Mouse (Mus musculus) adrenal gland, postnatal 10 days (tissue): ENCODE data around the gene Celsr2. TPM values are rescaled to one million over a fixed set of nuclear protein-coding genes. Genes with fewer than 3 reads are reported as not detected.
A peak's percentile ranks its signal among the peaks of the same experiment; 100 is the strongest.

ENCODE experiments used
- DNase-seq: peaks from one replicate; pipeline ENCODE4 v3.0.0; 2021; ENCODE audit warnings: mixed read lengths
- total RNA-seq, 2 experiments: library from RNA; stranded (reverse); gene quantifications; 2 replicates each; pipeline ENCODE4 v1.2.3; 2021

The Celsr2 gene
- total RNA-seq, 2 experiments from 2014 or later: 11.1 to 12.1 TPM

DNA sequence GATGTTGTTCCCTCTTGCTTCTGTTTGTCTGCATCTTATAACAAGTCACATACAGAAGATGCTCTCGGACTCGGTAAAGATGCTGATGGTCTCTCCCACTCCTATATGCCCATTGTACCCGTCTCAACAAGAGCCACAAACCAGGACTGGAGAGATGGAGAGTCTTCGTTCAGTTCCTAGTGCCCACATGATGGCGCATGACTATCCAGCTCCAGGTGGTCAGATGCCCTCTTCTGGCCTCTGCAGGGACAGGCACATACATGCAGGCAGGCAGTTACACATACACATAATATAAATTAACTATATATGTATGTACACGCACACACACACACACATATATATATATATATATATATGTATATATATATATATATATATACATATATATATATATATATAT, 34.7 kb downstream of the Celsr2 start:
- DNase-seq: no peak

DNA sequence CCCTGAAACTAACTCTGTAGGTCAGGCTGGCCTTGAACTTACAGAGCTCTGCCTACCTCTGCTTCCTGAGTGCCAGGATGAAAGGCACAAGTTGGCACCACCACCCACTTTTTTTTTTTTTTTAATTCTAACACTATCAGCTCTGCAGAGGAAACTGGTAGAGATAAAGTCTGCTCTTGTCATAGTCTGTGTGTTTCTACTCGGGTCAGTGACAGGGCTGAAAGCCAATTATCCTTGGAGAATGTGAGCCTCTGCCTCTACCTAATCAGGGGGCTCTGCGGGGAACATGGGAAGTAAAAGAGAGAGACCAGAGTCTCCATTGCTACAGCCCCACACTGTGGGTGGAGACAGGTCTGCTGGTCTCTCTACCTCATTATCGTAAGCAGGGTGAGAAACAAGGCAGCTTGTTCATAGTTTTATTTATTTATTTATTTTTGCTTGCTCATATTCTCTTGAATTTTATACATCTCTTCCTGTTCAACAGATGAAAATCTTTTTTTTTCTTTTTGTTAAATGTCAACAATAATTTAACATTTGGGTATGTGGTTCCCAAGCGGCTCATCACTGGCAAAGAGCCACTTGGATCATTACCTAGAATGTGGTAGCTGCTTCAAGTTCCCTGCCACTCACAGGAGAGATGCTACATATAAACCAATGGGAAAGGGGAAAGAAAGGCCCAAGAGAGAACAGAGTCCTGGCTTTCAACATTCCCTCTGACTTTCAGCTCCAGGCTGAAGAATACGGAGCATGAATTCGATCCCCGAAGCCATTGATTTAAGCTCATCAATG, 36.3 kb downstream of the Celsr2 start:
- DNase-seq: no peak

DNA sequence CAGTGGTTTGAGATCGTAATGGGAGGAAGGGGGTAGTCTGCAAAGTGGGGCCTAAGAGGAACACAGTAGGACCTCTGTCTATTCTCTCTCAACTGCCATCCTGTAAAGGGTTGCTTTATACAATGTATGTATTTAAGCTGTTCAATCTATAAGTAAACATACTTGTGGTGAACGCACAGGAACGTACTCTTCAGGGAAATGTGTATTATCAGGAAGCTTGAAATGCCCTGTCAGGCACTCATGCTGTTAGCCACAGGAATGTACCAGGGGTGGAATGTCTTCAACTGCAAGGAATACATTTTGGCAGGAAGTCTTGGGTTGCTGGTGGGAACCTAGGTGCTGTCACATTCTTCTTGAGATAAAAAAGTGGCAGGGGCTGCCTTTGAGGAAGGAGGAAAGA, 42.7 kb downstream of the Celsr2 start:
- DNase-seq: no peak

DNA sequence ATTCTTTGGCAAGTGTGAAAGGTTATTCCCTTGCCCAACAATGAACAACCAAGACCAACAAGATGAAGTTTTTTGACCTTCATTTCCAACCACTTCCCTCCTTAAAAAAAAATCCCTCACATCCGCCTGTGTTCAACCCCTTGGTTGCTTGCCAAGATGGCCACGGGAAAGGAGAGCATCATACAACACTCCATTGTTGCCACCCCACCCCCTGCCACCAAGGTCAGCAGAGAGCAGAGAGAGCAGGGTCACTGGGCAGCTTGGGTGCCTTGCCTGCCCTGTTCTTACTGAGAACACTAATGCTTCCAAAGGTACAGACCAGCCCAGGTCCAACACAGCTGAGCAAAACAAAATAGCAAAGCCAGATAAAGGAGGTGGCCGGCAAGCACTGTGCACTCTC, 43.1 kb downstream of the Celsr2 start:
- peak; percentile 43 for DNase-seq

DNA sequence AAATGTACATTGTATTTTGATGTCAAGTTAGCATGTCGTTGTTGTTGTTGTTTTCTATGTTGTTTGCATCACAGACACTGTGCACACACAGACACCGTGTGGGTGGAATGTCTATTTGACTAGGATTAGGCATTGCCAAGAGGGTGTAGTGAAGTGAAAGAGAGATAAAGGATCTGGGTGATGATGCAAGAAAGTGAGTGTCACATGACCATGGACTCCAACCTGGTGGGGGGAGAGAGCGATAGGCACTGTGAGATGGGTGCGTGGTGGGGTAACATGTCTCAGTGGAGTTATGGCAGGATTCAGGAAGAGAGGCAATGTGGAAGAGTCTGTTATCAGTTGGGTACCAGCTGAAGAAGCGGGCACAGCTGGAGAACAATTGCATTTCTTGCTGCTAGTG, 46.6 kb downstream of the Celsr2 start:
- DNase-seq: no peak

DNA sequence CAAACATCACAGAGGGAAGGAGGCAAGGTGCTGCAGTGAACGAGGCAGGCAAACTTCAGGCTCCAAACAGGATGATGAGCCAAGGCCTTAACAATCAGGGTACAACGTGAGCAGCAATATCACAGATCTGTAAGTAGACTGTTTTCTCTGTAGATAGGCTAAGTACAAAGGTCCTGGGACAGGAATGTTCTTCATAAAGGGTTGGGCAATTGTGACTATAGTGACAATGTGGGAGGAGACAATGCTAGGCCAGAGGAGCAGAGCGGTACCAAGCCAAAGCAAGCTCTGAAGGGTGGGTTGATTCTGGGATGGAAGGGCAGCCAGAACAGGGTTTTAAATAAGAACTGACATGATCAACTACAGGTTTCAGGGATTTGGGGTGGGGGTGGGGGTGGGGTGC, 47.5 kb downstream of the Celsr2 start:
- no peak for DNase-seq

DNA sequence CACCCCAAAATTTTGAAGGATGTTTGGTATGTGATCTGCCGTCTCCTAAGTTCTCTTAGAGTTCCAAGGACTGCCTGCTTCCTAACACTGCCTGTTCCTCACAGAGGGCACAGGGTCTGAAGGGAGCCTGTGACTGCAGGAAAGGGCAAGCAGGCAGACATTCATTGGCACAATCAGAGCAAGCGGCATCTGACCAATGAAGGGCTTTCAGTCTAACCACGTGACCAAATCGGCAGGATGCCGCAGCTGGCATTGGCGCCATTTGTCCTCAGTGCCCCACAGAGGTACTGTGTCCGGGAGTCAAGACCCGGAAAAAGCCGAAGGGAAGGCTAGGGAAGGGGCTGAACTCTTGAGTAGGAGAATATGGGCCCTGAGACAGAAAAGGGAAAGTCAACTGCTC, 48.2 kb downstream of the Celsr2 start:
- no peak for DNase-seq

DNA sequence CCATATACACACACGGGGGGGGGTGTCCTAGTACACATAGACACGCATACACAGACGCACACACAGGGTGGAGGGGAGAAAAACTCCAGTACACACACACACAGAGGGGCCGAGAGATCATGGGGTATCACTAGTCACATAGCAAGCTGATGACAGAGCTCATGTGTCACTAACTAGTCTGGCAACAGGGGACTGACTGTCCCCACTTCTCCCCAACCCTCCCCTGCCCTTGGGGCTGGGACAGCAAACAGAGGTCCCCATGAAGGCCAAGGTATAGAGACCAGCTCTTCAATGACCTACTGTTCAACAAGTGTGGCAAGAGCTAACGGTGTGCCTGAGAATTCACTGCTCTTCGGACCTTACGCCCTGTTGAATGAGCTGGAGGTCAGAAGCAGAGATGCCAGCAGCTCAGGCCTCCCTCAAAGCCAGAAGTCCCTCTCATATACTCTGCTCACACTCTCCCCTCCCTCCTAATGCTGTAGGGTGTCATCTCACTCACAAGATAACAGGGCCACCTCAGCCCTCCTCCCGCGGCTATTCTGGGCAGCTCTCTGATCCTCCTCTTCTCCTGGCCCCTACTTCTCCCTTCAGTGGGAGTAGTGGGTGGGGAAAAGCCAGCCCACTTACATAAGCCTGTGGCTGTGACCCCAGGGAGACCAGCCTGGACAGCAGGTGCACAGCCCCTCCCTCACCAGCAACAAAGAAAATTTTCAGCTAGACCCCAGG, 50.9 kb downstream of the Celsr2 start, which contains the start of gene Mybphl:
Gene Mybphl, plus strand, starts transcription at position 642 of the 726 bp plus-strand sequence.
- no peak for DNase-seq

DNA sequence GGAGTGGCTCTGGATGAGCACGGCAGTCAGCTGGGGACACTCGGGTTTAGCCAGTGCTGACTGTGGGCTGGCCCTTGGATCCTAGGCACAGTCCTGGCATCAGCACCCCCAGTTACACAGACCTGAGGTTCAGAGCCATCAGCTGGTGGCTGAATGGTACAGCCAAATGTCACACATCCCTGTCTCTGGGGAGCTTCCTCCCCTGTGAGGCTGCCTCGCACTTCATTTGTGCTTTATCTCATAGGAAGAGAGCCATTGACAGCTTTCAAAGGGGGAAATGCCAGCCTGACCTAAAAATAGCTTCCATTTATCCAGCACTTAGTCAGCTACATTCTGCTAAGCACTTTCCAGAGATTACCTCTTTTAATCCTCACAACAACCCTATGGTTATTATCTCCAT, 51.7 kb downstream of the Celsr2 start:
- no peak for DNase-seq

DNA sequence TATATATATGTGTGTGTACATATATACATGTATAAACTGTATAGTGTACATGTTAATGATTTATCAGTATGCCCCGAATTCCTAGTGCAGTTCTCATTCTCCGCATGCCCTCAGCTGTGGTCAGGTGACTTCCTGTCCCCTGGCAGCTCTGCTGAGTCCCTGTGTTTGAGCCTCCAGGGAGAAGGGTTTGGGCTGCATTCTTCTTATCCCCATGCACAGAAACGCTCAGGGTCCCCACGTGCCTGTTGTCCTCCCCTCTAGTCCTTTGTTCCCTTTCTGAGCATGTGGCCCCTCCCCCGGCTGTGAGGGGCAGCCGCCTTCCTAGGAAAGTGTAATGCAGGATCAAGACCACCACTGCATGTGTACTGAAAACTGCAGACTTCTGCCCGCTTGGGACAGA, 54.5 kb downstream of the Celsr2 start:
- DNase-seq: no peak

DNA sequence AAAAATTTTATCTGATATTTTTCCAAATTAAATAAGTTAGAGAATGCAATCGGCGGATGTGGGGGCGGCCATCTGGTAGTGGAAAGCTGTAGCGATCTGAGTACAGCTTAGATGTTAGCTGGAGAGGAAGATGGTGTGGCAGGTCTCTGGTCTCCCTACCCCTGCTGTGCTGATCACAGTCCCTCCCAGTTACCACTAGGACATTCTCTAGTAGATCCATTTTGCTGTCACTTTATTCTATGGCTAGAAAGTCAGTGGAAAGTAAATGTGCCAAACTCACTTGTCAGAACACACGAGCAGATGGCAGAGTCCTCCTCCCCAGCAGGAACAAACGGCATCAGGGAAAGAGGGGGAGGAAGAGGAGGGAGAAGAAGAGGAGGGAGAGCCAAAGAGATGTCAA, 56.9 kb downstream of the Celsr2 start:
- DNase-seq: no peak

DNA sequence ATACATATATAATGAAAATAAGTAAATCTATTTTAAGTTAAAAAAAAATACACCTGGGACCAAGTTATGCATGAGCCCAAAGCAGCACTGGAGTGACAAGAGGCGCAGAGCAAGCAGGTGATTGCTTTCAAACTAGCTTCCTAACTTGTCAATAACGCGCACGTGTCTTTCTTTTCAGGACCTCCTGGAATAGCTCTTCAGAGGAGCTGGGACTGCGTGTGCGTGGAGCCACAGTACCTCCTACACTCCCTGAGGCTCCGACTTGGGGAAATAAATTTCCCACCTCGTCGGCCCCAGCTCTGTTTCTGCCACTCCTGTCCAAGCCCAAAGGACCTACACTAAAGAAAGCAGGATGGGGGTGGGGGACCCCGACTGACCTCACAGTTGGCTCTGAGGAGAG, 58.3 kb downstream of the Celsr2 start:
- no peak for DNase-seq

DNA sequence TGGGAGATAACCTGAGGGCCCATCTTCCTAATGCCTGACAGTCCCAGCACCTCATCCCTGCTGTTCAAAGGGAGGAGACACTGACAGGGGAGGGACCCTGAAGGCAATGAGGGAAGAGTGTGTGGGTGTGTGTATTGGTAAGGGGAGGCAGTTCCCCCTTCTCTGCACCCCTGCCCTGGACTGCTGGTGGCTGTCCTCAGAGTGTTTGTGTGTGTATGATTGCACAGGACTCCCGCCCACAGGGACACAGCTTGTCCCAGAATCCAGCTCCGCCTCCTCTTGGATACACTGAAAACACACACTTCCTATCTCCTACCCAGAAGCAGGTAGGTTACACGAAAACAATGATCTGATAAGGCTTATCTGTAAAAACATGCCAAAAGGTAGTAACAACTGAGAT, 60.1 kb downstream of the Celsr2 start:
- no peak for DNase-seq

DNA sequence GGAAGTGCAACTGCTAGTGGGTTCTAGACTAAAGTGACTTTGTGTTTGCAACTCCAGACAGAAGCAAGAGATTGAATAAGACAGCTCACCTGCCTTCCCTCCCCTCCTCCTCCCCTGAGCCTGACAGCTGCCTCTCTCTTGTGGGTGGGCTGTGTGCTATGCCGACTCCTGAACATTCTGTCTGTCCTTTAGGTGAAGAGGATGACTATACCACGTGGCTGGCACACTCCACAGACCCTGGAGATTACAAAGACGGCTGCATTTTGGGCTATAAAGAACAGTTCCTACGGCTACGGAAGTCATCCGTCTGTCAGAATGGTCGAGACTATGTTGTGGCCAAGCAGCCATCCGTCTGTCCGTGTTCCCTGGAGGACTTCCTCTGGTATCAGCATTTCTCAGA, 67.0 kb downstream of the Celsr2 start:
- no peak for DNase-seq

DNA sequence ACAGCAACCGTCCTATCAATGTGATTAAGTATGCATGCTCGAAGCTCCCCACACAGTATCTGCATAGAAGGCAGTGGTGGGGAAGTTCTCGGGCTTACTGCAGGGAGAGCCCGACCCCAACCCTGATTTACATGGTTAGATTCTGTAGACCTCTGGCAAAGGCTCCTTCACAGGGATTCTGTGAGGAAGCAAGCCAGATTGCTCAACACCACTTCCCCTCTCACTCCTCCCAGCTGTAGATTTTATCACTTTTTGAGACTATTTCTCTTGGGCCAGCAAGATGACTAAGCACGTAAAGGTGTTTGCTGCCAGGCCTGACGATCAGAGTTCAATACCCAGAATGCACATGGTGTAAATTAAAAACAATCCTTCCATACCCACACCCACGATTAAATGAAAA, 69.5 kb downstream of the Celsr2 start:
- no peak for DNase-seq

DNA sequence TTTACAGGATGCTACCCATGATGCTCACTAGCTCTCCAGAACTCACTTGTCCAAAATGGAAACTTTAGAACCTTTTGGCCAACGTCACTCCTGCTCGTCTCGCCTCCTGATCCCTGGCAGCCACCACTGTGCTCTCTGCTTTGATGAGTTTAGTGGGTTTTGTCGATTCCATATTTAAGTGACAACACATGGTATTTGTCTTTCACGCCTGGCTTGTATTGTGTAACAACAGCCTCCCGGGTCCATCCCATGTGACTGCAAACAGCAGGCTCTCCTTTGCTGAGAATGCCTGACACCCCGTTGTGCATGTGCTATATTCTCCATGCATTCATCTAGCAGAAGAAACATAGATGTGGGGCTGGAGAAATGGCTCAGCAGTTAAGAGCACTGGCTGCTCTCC, 73.2 kb downstream of the Celsr2 start:
- DNase-seq: no peak

DNA sequence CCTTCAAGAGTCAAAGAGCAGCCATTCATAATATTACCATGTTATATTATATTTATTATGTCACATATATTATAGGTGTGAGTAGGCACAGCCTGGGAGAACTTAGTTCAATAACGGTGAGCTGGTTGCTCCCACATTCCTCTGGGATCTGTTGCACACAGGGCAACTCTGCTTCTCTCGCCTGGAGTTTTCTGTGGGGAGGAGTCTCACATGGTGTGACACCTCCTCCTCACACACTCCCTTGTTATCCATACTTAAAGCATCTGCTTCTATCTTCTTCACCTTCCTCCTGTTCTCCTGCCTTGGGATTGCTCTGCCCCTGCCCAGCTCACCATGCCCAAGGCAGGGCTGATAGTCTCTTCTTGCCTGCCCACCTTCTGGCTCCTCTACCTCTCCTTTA, 74.3 kb downstream of the Celsr2 start:
- DNase-seq: no peak

Other genes with a start within 250 kb of the Celsr2 start
- gene Amigo1, start 229.2 kb downstream of the Celsr2 start, total RNA-seq: 10 to 100 TPM; 13.1 to 18.4 TPM
- 1 to 10 TPM; 6.6 to 6.9 TPM for gene Cyb561d1, start 214.3 kb downstream of the Celsr2 start, total RNA-seq
- 10 to 100 TPM in 1 of 2 experiments, 1 to 10 TPM in 1; 7.6 to 10.1 TPM for gene Atxn7l2, start 204.6 kb downstream of the Celsr2 start, total RNA-seq
- 10 to 100 TPM; 13.3 to 44.9 TPM for gene Sypl2, start 188.9 kb downstream of the Celsr2 start, total RNA-seq
- gene Psma5, start 158.6 kb downstream of the Celsr2 start, total RNA-seq: 10 to 100 TPM; 90.7 to 94.6 TPM
- 10 to 100 TPM; 46.1 to 48.8 TPM for gene Sort1, start 131.5 kb downstream of the Celsr2 start, total RNA-seq
- gene Mybphl, start 50.6 kb downstream of the Celsr2 start, total RNA-seq: not detected
- gene Psrc1, start 31.7 kb downstream of the Celsr2 start, total RNA-seq: 1 to 10 TPM; 6.0 to 6.4 TPM
- 100 to 1,000 TPM; 146 to 152 TPM for gene Sars, start 29.7 kb upstream of the Celsr2 start, total RNA-seq
- gene 1700013F07Rik, start 118.6 kb upstream of the Celsr2 start, total RNA-seq: under 1 TPM in 1 of 2 experiments, not detected in 1; 0.42 TPM
- gene 5330417C22Rik, start 121.0 kb upstream of the Celsr2 start, total RNA-seq: 1 to 10 TPM; 1.7 to 1.8 TPM
- gene Tmem167b, start 146.9 kb upstream of the Celsr2 start, total RNA-seq: 10 to 100 TPM; 38.3 to 40.4 TPM
- 10 to 100 TPM; 21.0 to 25.0 TPM for gene Taf13, start 156.1 kb upstream of the Celsr2 start, total RNA-seq
- 10 to 100 TPM; 10.2 to 11.0 TPM for gene Wdr47, start 175.7 kb upstream of the Celsr2 start, total RNA-seq
- 10 to 100 TPM; 33.7 to 37.9 TPM for gene Clcc1, start 238.4 kb upstream of the Celsr2 start, total RNA-seq